Mouse (Mus musculus) thymus, postnatal 14 days (tissue): ENCODE results near the gene Mrps11.

ENCODE experiments used
- DNase-seq: peaks from one replicate; pipeline ENCODE4 v3.0.0; 2021

The Mrps11 gene

DNA sequence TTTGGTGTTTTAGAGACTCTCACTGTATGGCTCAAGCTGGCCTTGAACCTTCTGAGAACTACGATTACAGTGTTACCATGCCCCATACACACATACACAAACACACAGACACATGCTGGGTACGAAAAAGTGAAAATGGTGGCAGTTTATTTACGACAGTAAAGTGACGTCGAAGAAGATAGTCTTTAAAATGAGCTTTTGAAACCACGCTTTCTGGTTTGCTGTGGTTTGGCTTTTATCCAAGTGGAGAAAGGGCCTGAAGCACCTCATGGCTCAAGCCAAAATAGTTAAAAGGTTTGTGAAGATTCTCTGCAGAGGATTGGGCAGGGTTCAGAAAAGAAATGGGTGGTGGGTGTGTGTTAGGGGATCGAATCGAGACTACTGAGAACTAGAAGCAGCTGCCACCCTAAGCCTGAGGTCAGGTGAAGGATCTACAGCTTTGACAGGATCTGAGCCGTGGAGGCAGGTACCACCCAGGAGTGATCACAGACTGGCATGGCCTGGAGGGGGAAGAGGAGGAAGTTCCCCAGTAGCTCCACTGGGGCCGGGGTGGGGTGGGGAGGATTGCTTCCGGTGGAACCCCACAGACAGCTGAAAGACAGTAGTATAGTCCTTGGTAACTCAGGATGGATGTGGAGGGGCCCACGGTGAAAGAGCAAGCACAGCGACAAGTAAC lies 11.1 kb downstream of the Mrps11 start:
- DNase-seq, result peak; percentile 44

DNA sequence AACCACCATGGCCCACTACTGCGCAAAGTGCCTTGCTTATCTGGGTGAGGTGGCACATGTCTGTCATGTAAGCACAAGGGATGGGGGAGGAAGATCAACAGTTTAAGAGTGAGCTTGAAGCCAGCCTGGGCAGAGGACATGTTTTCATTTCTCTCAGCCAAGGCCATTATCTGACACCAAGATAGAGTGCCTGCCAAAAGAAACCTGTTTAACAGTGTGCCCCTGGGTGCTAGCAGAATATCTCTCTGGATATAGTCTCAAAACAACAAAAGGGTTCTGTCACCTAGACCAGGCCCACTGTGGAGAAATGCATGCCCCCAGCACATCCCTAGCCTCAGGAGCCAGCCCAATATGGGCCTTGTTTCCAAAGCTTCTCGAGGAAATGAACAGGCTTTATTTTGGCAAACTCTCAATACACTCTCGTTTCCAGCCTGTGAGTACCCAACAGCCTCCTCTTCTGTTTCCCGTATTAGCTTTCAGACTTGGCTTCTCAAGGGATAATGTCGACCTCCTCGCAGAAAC lies 11.7 kb downstream of the Mrps11 start:
- DNase-seq, result no peak

DNA sequence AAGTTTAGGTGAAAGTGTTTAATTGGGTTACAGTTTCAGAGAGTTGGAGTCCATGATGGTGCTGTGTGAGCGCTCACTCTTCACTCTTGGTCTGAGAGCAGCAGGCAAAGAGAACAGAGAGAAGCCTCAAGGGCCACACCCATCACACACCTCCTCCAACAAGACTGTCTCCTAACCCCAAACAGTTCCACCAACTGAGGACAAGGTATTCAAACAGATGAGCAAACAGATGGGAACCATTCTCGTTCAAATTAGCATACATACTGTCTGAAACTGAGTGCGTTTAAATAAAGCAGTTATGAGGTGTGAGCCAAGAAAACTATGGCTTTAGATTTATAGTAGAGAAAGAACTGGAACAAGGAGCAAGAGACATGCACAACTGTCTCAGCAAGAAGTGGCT lies 13.7 kb downstream of the Mrps11 start:
- DNase-seq, result no peak

DNA sequence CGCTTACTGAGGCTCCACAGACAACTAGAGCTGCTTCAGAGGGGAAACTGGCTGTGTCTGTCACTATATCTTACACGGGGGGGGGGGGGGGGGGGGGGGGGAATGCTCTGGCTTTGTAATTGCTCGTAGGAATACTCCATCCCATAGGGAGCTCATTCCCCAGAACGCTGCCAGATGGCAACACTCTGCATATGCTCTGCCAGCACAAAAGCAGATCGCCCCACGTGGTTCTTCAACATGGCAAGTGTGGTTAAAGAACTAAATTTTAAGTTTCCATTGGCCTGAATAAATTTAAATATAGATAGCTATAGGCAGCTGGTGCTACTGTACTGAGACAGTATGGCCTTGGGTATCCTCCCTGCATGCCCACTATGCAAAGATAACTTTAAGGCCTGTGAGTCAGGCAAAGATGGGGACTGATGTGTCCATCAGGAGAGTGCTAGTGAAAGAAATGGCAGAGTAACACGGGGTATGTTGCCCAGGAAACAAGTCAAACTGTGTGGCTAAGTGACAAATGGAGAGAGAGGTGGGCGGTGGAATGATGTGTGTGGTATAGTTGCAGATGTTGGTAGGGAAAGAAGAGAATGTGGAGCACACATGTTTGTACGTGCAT lies 15.0 kb downstream of the Mrps11 start:
- DNase-seq, result no peak

DNA sequence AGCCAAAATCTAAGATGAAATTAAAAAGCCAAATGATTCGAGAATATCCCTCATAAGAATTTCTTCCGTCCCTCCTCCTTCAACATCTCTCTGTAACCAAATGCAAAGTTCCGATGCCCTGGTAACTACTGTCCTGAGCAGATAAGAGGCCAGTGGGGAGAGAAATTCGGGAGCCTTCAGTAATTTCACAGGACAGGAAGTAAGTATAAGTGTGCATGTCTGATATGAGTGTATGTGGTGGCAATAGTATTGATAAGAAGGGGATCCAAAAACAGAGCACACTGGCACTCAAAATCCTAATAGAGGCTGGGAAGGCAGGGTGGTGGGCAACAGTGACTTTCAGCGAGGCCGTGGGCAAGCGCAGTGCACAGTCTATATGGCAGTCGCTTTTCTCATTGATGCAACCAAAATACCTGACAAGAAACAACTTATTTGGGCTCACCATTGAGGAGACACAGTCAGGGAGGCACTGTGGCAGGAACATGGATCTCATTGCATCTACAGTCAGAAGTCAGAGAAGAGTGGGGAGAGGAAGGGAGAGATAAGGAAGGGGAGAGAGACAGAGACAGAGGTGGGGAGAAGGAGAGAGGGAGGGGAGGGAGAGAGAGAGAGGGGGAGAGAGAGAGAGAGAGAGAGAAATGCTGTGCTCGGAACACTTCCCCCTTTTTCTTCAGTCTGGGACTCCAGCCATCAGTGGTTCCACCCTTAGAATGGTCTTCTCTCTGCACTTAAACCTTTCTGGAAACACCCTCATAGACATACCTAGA lies 17.0 kb downstream of the Mrps11 start:
- DNase-seq, result no peak

DNA sequence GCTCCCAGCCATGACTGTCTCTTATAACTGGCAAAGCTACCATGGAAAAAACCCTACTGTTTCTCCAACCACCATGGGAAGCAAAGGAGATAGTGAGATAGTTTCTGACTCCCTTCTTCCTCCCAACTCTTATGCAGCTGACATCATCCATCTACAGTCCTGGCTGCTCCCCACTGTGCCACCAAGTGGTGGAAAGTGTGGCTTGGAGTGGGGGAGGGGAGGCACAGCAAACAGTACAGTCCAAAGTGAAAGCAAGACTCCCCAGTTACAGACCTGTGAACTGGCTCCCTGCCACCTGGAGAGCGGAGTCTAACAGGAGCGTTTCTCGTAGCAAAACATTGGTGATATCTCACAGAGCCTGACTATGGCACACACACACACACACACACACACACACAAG lies 20.9 kb downstream of the Mrps11 start:
- peak; percentile 45 for DNase-seq

DNA sequence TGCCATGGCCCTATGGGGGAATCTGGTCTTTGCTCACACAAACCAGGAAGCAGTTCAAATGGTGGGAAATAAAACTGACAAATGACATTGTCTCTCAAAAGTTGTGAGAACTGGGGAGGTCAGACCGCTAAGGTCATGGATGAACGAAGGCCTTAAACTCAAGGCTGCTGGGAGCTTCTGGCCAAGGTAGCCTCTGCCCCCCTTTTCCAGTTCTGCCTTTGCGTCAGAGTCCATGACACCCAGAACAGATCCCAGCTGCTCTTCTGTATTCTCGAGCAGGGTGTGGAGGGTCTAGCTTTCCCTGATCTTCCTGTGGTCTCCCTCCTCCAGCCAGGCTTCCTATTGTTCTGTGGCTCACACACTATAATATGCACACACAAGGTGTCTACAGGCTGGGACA lies 24.3 kb downstream of the Mrps11 start:
- no peak for DNase-seq

DNA sequence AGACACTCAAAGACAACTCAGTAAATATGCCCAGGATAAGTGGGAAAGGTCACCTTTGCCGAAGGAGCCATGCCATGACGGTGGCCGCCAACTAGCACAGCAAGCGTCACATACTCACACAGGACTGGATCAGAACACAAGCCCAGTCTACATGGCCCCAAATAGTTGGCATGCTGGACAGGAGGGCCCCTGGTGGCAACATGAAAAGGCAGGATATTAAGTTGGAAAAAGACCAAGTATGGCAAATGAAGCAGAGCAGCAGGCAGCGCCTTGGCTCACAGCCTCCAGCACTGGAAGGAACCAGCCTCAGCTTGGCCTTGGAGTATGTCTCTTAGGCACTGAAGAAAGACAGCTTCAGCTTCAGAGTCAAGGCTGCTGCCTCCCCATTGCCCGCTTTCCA lies 30.9 kb downstream of the Mrps11 start:
- no peak for DNase-seq

DNA sequence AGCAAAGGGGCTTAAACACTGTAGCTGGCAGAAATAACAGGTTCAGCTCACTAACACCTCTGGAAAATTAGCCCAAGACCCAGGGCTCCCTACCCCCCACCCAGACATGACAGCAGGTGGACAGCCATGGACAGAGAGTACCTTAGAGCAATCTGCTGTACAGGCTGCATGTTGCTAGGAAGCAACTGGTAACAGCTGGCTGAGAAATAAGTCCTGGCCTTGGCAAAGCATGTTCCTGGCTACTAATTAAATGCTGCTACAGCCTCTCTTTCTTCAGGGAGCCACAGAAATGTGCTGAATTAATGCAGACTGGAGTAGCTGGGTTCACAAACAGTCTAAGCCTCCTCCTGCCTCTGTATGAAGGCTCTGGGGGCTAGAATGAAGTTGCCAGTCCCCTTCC lies 31.8 kb downstream of the Mrps11 start:
- no peak for DNase-seq

DNA sequence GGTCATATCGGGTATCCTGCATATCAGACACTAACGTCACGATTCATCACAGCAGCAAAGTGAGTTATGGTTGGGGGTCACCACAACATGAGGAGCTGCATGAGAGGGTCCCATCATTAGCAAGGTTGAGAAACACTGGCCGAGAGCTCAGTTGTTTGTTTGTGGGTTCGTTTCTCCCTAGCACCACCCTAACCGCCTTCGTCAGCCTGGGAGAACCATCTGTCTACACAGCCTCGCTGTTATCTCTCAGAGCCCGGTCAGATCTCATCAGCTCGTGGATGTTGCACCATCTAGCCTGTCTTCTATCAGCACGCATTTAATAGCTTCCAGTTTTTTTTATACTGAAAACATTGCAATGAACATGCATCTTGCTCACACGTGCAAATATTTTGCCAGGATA lies 35.4 kb downstream of the Mrps11 start:
- no peak for DNase-seq

DNA sequence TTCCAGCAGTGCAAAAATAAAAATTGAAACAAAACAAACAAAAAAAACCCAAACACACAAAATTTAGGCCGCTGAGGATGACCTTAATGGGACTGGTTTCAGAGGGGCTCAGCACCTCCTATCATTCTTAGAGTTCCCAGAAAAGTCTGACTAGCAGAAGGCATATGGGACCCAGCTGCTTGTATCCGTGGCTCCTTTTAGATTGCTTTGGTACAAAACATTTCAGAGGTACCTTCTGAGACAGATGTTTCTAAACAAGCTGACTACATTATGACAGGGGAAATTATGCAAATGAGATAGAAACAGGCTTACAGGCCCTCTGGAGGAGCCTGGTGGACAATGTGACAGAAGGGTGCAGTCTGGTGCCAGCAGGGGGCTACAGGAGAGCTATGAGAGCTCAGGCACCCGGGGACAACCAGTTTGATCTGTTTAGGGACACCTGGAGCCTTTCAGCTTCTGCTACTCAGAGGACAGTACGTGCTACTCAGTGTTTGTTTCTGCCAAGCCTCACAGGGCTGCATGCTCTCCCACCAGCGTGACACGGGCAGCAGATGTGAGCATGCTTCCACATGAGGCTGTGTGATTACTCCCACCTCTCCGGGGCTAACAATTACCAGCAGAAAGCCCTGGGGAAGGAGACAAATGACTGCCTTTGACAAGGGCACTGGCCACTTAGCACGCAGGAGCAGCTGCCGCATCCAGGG lies 43.9 kb downstream of the Mrps11 start:
- peak; percentile 66 for DNase-seq

DNA sequence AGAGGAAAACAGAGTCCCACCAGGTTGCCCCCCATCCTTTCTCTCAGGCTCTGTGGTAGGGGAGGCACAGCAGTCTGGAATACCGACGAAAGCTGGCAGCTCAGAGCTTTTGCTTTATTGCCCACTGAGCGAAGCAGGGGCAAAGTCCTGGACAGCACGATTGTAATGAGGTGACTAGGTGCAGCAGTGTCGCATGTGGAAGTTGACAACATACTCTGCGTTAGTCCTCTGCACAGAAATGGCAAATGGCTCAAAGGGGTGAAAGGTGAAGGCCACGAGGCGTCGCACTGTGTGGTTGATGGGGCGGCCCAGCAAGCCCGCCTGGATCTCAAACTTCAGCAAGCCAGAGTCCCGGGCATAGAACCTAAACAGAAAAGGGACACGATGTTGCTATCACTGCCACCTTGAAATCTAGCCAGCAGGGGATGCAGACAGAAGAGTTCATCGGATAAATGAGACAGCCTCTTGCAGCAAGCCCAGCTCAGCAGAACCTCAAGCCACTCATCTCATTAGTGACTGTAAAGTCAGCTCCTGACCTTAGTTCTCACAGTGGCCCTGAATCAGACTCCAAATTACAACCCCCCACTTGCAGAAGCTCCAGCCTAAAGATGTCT lies 44.9 kb downstream of the Mrps11 start:
- no peak for DNase-seq

DNA sequence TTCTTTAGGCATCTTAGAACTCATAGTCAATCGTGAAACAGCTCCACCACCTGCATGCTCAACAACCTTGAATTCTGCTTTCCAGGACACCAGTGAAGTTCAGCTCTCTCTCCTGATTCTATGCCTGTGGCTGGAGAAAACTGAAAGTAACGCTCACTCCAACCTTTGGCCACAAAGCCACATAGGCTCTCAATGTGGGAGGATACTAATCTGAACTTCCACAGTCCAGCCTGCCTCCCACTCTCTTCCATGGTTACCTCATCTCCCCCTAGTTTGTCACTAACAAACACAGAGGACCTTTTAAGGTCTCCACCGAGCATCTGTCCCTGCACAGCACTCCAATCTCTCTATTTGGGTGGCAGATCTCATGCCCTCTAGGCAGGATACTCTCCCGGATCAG lies 52.7 kb downstream of the Mrps11 start:
- DNase-seq, result no peak

DNA sequence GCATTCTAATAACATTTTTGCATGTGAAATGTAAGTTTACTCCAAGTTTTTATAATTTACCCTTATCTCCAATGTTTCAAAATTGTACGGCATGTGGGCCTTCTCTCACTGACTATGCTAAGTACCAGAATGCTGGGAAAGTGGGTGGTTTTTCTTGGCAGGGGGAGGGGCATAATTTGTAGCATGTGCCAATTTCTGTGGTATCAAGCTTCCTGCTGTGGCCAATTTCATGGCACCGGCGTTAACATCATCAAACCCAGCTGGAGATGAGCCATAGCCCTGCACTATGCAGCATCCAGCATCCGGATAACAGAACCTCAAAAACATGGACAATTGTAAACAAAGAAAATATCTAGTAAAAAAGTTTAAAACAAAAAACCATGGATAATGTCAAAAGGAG lies 54.3 kb downstream of the Mrps11 start:
- DNase-seq, result no peak

DNA sequence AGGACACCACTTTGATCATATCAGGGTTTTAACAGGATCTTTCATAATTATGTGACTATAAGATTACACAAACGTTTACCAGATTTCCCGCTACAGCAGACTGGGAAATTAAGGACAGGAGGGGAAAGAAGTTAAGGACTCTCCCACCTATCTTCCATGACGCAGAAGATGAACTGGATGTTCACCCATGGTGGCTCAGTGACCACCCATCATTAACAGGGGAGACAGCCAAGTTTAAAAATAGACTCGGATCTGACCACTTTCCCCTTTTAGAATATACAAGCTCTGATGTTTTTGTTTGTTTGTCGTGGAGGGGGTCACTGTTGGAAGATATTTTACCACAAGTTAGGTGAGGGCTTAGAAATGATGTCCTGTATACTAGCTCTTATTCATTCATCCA lies 58.7 kb downstream of the Mrps11 start:
- DNase-seq, result no peak
